Mouse (Mus musculus) large intestine, adult 2 months (tissue): ENCODE data around the gene Rbl1. TPM values are rescaled to one million over a fixed set of nuclear protein-coding genes. Genes with fewer than 3 reads are reported as not detected.
"Not testable (repeated sequence)": the region's sequence is repeated elsewhere in the genome, so short reads cannot be mapped to it uniquely, and the experiment has no call there.

Experiments used
- DNase-seq: peaks from one replicate; pipeline ENCODE4 v3.0.0-alpha.2; 2012; ENCODE audit warnings: low read depth, low spot score
- WGBS: fragments of 180-500 bp; shearing (Covaris S2); methylation state at CpG from one replicate; pipeline ENCODE4 v1.1.7; 2018; 5-methylcytosine and 5-hydroxymethylcytosine counted together
- polyA plus RNA-seq: library from polyadenylated mRNA; depleted of rRNA; stranded (reverse); fragments of >200 nt; gene quantifications from 2 replicates; pipeline ENCODE4 v1.2.3, GENCODE M21; 2012; rRNA removed

Gene Rbl1
- 5.0 and 9.5 TPM in 2 replicates for polyA plus RNA-seq

DNA sequence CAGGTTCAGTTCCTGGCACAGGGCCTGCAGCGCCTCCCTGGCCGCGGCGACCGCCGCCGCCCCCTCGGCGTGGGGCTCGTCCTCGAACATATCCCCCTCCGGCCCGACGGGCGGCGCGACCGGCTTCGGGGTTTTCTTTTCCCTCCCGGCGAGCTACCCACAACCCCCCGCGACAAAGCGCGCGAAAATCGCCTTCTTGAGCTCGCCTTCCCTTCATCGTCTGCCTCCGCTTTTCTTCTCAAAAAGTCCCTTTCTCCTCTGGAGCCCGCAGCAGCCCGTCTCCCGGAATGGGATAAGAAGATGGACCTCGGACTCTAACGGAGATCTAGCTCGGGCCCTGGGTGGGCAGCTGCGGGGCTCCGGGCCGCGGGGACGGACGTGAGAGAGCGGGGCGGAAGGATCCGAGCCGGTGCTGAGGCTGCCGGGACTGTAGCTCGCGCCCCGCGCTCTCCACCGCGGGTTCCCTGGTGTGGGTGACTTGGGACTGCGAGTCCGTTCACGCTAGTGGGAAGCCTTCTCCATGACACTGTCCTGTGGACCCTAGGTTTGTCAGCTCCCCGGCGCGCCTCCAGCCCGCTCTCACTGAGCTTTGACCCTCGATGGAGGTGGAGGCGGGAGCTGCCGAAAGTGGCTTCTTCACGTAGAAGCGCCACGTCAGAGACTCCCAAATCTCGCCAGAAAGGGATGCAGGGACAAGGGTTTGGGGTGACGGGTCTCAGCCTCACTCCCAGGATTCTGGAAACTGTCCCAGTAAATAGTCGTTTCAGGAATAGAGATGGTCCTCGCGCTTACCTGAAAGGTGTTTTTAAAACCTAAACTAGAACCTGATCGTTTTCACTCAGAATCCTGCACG lies at the start of gene Rbl1:
Gene Rbl1 (minus strand): TSS at position 169 of the 853 bp plus-strand sequence.
- peak; percentile 81 for DNase-seq
- WGBS, result 1% methylated on average over 72 of the region's 73 CpGs

DNA sequence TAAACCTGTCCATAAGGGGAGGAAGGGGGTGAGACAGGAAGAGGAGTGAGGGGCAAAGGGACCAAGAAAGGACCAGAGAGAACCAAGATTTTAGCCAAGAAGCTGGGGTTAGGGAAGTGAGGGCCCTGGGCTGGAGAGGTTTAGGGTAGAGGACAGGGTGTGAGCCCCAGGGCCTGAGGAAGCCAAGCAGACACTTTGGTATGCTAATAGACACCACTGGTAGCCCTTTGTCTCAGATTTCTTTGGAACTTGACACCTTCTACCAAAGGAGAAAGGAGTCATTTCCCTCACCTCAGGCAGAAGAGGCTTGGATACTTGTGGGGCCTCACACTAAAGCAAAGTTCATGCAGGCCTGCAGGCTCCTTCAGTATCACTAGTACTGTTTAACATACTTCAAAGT lies 43.8 kb upstream of the Rbl1 start:
- DNase-seq, result no peak

DNA sequence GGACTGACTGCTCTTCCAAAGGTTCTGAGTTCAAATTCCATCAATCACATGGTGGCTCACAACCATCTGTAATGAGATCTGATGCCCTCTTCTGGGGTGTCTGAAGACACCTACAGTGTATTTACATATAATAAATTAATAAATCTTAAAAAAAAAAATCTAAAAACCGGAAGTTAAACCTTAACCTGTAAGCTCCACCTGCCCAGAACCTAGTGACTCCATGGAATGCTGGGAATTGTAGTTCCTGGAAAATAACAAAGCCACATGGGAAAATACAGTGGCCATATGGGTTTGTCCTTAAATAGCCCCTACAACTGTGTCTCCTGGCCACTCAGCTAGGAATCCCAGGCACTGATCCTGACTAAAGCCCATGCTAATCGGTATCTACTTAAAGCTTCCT lies 41.3 kb upstream of the Rbl1 start:
- 52% methylated on average over 2 of the region's 2 CpGs for WGBS
- no peak for DNase-seq

DNA sequence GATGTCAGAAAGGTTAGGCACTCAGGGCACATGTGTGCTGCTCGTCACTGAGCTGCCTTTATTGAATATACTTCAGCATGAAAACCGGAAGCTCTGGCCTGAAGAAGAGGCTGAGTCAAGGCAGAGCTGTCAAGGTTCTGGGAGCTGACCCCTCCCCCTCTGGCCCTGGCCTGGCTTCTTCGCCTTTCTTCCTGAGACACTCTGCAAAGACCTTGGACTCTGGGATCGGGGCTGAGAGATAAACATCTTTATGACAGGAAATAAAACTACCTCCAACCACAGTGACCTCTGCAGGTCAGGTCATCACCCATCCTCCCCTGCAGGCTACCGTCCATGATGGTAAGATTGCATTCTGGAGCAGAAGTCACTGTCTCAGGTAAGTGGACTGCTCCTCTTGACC lies 40.7 kb upstream of the Rbl1 start:
- 5% methylated on average over 5 of the region's 5 CpGs for WGBS
- peak; percentile 85 for DNase-seq

DNA sequence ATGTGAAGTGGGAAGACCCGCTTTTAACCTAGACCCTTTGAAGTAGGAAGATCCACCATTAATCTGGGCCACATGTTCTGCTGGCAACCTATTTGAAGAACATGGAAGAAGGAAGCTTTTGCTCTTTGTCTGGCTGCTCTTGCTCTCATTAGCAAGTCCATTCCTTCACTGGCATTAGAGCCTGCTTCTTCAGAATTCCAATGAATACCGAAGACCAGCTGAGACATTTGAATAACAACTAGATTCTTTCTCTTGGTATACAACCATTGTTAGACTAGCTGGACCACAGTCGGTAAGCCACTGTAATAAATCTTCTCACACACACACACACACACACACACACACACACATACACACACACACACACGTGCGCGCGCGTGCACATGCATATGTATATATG lies 31.6 kb upstream of the Rbl1 start:
- WGBS, result 94% methylated on average over 8 of the region's 8 CpGs
- no peak for DNase-seq

DNA sequence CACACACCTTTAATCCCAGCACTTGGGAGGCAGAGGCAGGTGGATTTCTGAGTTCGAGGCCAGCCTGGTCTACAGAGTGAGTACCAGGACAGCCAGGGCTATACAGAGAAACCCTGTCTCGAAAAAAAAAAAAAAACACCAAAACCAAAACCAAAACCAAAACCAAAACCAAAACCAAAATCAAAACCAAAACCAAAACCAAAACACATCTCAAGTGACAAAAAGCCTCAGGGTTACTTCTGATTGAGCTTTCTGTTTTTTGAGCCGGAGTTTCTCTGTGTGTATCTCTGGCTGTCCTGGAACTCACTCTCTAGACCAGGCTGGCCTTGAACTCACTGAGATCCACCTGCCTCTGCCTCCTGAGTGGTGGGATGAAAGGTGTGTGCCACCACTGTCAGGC lies 17.6 kb upstream of the Rbl1 start:
- DNase-seq, result not testable (repeated sequence)
- WGBS, result 90% methylated on average over 3 of the region's 3 CpGs

DNA sequence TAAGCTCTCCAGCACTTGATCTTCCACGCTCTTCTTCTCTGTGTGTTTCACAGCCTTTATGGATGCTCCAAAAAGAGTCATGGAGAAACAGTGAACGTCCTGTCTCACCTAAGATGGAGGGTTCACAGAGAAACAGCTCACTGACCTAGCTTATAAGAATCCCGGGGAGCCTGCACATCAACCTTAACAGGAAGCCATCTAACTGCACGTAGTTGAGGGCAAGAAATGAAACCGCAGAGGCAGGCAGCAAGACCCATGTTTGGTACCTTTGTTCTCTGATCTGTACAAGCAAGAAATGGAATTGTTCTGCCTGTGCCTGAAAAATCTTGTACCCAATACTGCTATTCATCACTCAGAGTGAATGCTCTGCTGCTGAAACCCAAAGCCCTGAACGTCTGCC lies 15.8 kb upstream of the Rbl1 start:
- WGBS, result 81% methylated on average over 6 of the region's 6 CpGs
- DNase-seq, result no peak

DNA sequence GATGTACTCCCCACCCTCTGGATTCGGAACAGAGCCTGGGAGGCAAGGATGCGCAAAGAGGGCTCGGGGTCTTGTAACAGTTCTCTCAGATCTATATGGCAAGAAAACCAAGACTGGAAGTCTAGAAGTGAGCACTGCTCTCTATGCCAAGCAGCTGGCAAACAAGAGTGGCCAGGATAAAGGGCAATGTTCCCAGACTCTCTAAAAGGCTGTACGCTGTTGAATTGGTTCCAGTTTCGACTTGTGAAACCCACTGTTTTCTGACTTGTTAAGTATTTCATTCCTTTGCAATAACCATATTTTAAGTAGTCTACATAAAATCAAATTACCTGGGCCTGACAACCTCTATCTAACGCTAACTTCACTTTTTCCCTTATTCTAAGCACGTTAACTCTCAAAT lies 7.4 kb upstream of the Rbl1 start:
- no peak for DNase-seq
- WGBS, result 95% methylated on average over 7 of the region's 7 CpGs

DNA sequence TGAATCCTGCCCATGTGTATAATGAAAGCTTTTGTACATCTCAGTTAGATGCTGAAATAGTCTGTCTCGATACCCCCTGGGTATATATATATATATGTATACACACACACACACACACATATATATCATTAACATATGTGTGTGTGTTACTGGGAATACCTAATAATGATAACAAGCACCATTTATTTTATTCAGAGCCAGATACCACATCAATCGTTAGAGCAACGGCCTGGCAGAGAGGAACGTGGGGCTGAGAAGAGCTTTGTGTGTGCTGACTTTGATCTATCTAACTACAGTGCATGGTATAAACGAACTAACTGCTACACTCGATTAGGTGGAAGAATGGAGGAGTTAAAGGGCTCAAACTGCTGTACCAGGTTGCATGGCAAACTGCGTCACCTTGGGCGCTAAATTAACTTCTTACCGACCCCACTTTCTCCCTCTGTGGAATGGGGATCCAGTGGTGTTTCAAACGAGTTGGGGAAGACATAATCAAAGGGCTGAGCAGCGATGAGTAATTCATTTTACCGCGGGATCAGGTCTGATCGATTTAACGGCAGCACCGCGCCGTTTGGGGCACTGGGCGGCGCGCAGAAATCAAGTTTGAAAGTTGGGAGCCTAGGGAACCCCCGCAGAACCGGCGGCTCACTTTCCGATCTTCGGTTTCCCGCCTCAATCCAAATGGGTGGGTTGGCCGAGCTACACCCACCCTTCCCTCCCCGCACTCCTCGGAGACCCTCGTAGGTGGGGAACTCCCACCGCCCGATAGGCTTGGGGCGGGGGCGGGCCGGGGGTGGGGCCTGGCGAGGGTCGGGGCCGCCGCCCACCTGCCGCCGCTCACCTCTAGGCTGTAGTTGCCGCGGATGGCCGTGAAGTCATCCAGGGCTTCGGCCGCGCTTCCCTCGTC lies 622 bp downstream of the Rbl1 start:
- WGBS, result 2% methylated on average over 49 of the region's 49 CpGs
- no peak for DNase-seq

DNA sequence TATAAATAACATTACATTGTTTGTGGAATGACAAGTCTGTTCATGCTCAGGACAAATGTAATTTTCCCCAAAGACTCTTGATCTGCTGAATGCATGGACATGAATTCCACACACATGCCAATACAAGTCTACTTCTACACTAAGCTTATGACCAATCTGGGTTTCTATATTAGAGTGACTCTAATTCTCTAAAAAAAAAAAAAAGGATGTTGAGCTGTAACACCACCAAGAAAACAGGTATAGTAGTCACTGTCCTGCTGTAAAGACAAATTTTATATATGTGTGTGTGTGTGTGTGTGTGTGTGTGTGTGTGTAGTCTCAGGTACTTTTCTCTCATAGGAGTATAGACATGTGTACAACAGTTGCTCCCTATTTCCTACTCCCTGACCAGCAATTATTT lies 1.3 kb downstream of the Rbl1 start:
- no peak for DNase-seq

DNA sequence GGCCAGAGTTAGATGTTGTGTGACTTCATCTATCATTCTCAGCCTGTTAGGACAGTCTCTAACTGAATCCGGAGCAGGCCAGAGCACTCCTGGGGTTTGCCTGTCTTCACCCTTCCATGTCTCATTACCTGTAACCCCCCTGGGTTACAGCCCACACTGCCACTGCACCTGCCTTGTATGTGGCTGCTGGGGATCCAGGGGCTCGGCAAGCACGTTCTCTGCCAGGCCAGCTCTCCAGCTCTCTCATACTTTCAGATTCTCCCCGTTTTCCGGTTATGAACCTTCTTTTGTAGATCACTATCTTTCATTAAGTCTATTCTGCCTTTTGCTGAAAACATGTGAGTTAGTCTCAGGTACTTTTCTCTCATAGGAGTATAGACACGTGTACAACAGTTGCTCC lies 2.0 kb downstream of the Rbl1 start:
- WGBS, result 53% methylated on average over 6 of the region's 6 CpGs
- no peak for DNase-seq

DNA sequence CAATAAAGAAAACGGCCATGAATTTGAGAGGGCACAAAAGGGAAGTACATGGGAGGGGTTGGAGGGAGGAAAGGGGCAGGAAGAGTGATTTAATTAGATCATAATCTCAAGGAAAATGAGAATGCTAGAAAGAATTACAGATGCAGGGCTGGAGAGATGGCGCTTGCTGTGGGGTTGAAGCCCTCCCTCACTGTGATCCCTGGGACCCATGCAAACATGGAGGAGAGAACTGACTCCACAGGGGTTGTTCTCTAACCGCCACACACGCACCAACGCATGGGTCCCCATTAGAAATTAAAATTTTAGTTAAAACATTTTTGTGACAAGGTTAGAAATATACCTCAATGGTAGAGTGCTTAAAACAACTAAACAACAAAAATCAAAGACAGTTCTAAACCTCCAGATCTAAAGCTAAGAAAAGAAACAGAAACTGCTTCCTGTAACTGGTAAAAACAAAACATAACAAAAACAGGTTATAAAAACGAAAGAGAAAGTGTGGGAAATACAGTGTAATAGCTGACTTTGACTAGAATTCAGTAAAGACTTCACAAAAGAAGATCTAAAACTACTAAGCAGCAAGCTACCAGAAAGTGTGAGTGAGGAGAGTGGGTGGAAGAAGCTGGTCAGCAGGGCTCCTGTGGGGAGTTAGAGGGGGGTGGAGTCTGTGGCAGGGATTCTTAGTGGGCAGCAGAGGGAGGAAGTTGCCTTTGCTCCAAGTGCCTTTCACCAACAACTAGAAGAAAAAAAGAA lies 3.1 kb downstream of the Rbl1 start:
- WGBS, result 66% methylated on average over 6 of the region's 6 CpGs
- DNase-seq, result no peak

DNA sequence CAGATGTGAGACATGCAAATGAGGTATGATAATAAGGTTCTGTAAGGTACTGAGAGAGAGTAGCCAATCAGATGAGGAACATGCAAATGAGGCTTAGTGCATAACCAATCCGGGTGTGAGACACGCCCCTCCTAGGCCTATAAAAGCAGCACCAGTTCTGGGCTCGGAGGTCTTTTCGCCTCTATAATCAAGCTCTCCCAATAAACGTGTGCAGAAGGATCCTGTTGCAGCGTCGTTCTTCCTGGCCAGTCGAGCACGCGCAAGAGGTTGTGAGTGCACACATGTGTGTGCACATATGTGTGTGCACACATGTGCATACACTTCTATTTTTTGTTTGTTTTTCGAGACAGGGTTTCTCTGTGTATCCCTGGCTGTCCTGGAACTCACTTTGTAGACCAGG lies 5.9 kb downstream of the Rbl1 start:
- WGBS, result 98% methylated on average over 11 of the region's 11 CpGs
- not testable (repeated sequence) for DNase-seq

DNA sequence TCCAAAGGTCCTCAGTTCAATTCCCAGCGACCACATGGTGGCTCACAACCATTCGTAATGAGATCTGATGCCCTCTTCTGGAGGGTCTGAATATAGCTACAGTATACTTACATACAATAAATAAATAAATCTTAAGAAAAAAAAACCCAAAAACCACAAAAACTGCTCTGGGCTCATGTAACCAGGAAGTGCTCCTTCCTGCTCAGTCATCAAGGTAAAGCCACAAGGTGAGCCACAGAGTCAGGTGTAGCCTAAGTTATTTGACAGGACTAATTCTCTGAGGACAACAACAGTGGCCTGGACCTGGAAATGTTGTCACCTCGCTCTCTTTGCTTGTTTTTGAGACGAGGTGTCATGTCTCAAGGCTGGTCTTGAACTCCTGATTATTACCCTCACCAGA lies 13.7 kb downstream of the Rbl1 start:
- DNase-seq, result no peak
- 97% methylated on average over 4 of the region's 4 CpGs for WGBS

DNA sequence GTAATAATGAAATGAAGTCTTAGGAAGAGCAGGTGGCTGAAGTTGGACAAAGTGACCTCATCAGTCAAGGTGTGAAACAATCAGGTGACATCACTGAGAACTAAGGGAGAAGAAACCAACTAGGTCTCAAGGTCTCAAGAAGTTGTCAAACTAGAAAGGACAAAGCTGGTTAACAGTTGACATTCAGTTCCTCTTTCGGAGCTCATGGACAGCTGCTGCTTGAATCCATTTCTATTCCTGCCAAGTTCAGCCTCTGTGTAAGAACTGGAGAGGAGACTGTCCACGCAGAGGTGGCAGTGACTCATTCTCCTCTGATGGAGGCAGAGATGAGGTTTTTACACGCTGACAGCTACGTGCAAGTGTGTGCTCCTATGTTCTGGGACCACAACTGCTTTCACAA lies 17.1 kb downstream of the Rbl1 start:
- no peak for DNase-seq
- WGBS, result 64% methylated on average over 4 of the region's 4 CpGs

DNA sequence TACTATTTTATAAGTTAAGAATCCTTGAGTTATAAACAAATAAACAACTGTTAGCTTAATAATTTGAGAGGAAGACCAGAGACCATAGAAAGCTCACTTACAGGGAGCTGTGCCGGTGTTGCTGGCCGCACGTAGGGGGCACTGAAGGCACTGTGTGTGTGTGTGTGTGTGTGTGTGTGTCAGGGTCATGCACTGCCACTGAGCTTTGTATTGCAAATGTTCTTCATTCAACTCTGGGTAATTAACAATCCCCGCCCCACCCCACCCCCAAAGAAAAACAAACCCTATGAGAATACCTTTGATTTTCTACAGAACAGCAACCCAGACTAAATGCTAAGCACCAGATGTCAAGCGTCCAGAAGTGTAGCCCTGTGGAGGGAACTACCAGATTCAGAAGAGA lies 17.8 kb downstream of the Rbl1 start:
- DNase-seq, result no peak
- 74% methylated on average over 5 of the region's 5 CpGs for WGBS

DNA sequence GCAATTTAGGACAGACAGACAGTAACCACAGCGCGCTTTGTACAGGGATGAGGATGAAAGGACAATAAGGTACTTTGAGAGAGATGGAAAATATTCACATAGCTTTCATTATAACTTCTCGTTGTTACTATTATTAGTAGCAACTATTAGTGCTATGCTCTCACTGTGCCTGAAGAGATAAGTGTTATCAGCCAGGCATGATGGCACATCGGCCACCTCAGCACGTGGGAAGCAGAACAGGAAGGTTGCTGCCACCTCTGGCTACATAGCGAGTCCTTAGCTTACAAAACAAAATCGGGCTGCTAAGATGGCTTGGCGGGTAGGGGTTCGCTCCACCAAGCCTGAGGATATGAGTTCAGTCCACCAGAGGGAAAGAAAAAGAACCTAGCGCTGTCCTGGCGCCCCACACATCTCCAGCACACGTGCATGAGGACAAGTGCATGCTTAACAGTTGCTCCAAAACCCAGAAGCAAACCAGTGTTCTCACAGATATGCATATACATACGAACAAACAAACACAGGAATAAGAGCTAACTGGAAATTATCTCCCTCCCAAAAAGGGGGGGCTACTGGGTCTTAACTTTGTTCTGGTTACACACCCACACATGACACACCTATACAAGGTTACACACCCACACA lies 19.2 kb downstream of the Rbl1 start:
- DNase-seq, result no peak
- 91% methylated on average over 13 of the region's 13 CpGs for WGBS

DNA sequence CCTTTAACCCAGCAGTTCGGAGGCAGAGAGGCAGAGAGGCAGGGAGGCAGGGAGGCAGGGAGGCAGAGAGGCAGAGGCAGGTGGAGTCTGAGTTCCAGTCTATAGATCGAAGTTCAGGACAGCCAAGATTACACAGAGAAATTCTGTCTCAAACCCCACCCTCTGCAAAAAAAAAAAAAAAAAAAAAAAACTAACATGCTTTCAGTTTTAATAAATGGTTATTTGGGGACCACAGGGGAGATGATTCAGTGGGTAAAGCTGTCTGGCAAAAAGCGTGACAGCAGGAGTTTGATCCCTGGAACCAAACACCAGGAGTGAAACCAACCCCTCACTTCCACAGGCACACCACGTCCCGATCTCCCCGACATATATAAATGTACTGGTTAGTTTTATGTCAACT lies 26.2 kb downstream of the Rbl1 start:
- no peak for DNase-seq
- 71% methylated on average over 6 of the region's 6 CpGs for WGBS

DNA sequence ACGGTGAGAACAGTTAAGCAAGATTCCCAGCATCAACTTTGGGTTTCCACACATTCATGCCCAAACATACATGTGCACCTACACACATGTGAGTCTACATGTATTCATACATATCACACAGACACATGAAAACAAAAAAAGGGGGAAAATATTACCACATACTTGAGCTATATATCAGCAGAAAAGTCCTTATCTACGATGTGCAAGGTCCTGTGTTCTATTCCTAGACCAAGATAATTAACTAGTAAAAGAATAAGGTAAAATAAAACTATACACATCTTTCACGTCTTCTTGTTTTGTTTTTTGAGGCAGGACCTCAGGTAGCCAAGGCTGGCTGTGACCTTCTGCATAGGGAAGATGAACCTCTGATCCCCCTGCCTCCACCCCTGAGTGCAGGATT lies 28.1 kb downstream of the Rbl1 start:
- DNase-seq, result no peak
- WGBS, result 86% methylated on average over 3 of the region's 3 CpGs

DNA sequence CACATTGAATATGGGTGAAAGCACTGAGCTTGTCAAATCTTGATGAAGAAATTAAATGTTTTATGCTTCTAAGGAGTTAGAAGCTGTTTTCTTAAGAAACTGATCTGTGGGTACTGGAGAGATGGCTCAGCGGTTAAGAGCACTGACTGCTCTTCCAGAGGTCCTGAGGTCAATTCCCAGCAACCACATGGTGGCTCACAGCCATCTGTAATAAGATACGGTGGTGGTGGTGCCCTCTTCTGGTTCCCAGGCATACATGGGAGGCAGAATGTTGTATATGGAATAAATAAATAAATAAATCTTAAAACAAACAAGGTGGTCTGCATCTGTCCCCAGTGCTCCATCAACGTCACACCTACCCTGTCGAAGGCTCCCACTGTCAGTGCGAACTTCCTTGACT lies 29.9 kb downstream of the Rbl1 start:
- DNase-seq, result no peak
- WGBS, result 81% methylated on average over 5 of the region's 5 CpGs
